Mouse (Mus musculus) CH12.LX (cell line): Measurements from ENCODE around the gene Vsig2. TPM values are rescaled to one million over a fixed set of nuclear protein-coding genes. Genes with fewer than 3 reads are reported as not detected.
A peak's percentile ranks its signal among the peaks of the same experiment; 100 is the strongest.

Source experiments
- DNase-seq: peaks from one replicate; pipeline ENCODE4 v3.0.0-alpha.2; 2013; ENCODE audit errors: extremely low read depth
- H3K27ac ChIP-seq: 2 replicates; pipeline ENCODE4 v1.5.1; 2012; ENCODE audit warnings: low read depth, mild to moderate bottlenecking, control low read depth, moderate library complexity; ENCODE audit not compliant: insufficient read depth
- H3K27me3 ChIP-seq: replicated peaks from 2 replicates; pipeline ENCODE3; 2012; ENCODE audit warnings: inconsistent platforms
- H3K36me3 ChIP-seq, 2 experiments: replicated peaks in 1 of 2; 2 replicates each; pipeline versions ENCODE3 to v1.6.1; 2012; ENCODE audit warnings: inconsistent platforms in 1 of 2, low read length in 1 of 2, mild to moderate bottlenecking in 1 of 2, mixed read lengths in 1 of 2, moderate library complexity in 1 of 2; ENCODE audit not compliant: control insufficient read depth in 1 of 2, insufficient read depth in 1 of 2
- H3K4me1 ChIP-seq, 2 experiments: 2 replicates each; pipeline ENCODE4 v1.6.1; 2012; ENCODE audit warnings: inconsistent platforms in 1 of 2, moderate library complexity in 1 of 2; ENCODE audit not compliant: insufficient read depth in 2 of 2, control insufficient read depth in 1 of 2
- H3K4me2 ChIP-seq: 2 replicates; pipeline ENCODE4 v1.6.1; 2012; ENCODE audit warnings: low read depth, mild to moderate bottlenecking, control low read depth; ENCODE audit not compliant: poor library complexity, insufficient read depth, severe bottlenecking
- H3K4me3 ChIP-seq, 3 experiments: fragments of 150-350 bp in 1 of 3; sonication (generic) in 1 of 3; replicated peaks in 1 of 3; 2 replicates each; pipeline versions ENCODE3 to v1.5.1; 2011 to 2012; ENCODE audit warnings: low read depth in 2 of 3, low read length in 2 of 3, mild to moderate bottlenecking in 2 of 3, moderate library complexity in 2 of 3, control low read depth in 1 of 3, improper control_type of control experiment in 1 of 3, inconsistent platforms in 1 of 3, mixed read lengths in 1 of 3; ENCODE audit not compliant: poor library complexity in 1 of 3
- H3K79me2 ChIP-seq: replicated peaks from 2 replicates; pipeline ENCODE4 v1.6.1; 2012; ENCODE audit warnings: mild to moderate bottlenecking, moderate library complexity; ENCODE audit not compliant: control insufficient read depth, poor library complexity, insufficient read depth, severe bottlenecking; ENCODE audit errors: extremely low read depth
- H3K9ac ChIP-seq: 2 replicates; pipeline ENCODE4 v1.6.1; 2012; ENCODE audit warnings: low read depth, mild to moderate bottlenecking, control low read depth, moderate library complexity; ENCODE audit not compliant: insufficient read depth
- H3K9me3 ChIP-seq: replicated peaks from 2 replicates; pipeline ENCODE3; 2012; ENCODE audit warnings: low read length, inconsistent platforms, mixed read lengths
- BHLHE40 ChIP-seq: IDR thresholded peaks from 2 replicates; pipeline ENCODE4 v1.6.1; 2011; ENCODE audit warnings: mild to moderate bottlenecking, low read depth, low read length, improper control_type of control experiment
- CHD2 ChIP-seq: IDR thresholded peaks from 2 replicates; pipeline ENCODE4 v1.6.1; 2011; ENCODE audit warnings: low read length, improper control_type of control experiment
- CTCF ChIP-seq, 2 experiments: IDR thresholded peaks in 1 of 2; conservative IDR thresholded peaks in 1 of 2; 2 replicates each; pipeline ENCODE4 v1.5.1; 2011 to 2012; ENCODE audit warnings: low read depth in 2 of 2, low read length in 2 of 2, improper control_type of control experiment in 1 of 2, inconsistent platforms in 1 of 2, mild to moderate bottlenecking in 1 of 2, moderate library complexity in 1 of 2
- ETS1 ChIP-seq: conservative IDR thresholded peaks from 2 replicates; pipeline ENCODE4 v1.6.1; 2012; ENCODE audit warnings: low read depth, mild to moderate bottlenecking, inconsistent platforms, low read length, improper control_type of control experiment, moderate library complexity
- MAFK ChIP-seq: IDR thresholded peaks from 2 replicates; pipeline ENCODE4 v1.6.1; 2011; ENCODE audit warnings: low read length, improper control_type of control experiment; ENCODE audit not compliant: insufficient replicate concordance
- MEF2A ChIP-seq: IDR thresholded peaks from 2 replicates; pipeline ENCODE4 v1.6.1; 2014; ENCODE audit warnings: low read depth, mild to moderate bottlenecking, inconsistent platforms, low read length, improper control_type of control experiment, borderline replicate concordance
- POLR2AphosphoS2 ChIP-seq: IDR thresholded peaks from 2 replicates; pipeline ENCODE4 v1.6.1; 2011; ENCODE audit warnings: low read depth, low read length, improper control_type of control experiment
- SIN3A ChIP-seq: IDR thresholded peaks from 2 replicates; pipeline ENCODE4 v1.6.1; 2012; ENCODE audit warnings: low read length, improper control_type of control experiment, inconsistent platforms
- TBP ChIP-seq: conservative IDR thresholded peaks from 2 replicates; pipeline ENCODE4 v1.6.1; 2011; ENCODE audit warnings: low read depth, low read length, improper control_type of control experiment
- UBTF ChIP-seq: IDR thresholded peaks from 2 replicates; pipeline ENCODE4 v1.6.1; 2012; ENCODE audit warnings: low read depth, mild to moderate bottlenecking, inconsistent platforms, low read length, improper control_type of control experiment, moderate library complexity
- USF1 ChIP-seq: IDR thresholded peaks from 2 replicates; pipeline ENCODE4 v1.6.1; 2014; ENCODE audit warnings: low read depth, mild to moderate bottlenecking, inconsistent platforms, low read length, improper control_type of control experiment
- ZKSCAN1 ChIP-seq: IDR thresholded peaks from 2 replicates; pipeline ENCODE4 v1.6.1; 2012; ENCODE audit warnings: low read depth, inconsistent platforms, low read length, improper control_type of control experiment, borderline replicate concordance
- dilution Hi-C: fragments of 300-500 bp; cut with MboI; formaldehyde crosslinking; loops from 2 replicates; pipeline ENCODE4 v1.14.3; 2020; ENCODE audit warnings: low sequenced_read_pairs; ENCODE audit not compliant: extremely low pct_unique_long_range_greater_than_20kb, extremely low pct_ligation_motif_present
- in situ Hi-C: fragments of 300-500 bp; cut with MboI; formaldehyde crosslinking; loops from 3 replicates; pipeline ENCODE4 v1.14.3; 2019; ENCODE audit warnings: low sequenced_read_pairs, low pct_ligation_motif_present, low pct_unique_long_range_greater_than_20kb, mixed read lengths
- polyA plus RNA-seq: library from polyadenylated mRNA; unstranded; fragments of >175 nt; gene quantifications from 2 replicates; pipeline ENCODE4 v1.2.1, GENCODE M21; 2012; ENCODE audit warnings: low read depth; ENCODE audit not compliant: insufficient read length
- total RNA-seq, 2 experiments: library from RNA; depleted of rRNA; stranded (reverse); fragments of 300-350 nt in 1 of 2; fragments of >200 nt in 1 of 2; gene quantifications; 2 replicates each; pipeline ENCODE4 v1.2.3; 2012 to 2014

Vsig2 gene
- total RNA-seq (2012; rRNA removed) (not detected in 2 replicates), total RNA-seq (2014; rRNA removed) (not detected in 2 replicates), polyA plus RNA-seq (not detected in 2 replicates)

DNA sequence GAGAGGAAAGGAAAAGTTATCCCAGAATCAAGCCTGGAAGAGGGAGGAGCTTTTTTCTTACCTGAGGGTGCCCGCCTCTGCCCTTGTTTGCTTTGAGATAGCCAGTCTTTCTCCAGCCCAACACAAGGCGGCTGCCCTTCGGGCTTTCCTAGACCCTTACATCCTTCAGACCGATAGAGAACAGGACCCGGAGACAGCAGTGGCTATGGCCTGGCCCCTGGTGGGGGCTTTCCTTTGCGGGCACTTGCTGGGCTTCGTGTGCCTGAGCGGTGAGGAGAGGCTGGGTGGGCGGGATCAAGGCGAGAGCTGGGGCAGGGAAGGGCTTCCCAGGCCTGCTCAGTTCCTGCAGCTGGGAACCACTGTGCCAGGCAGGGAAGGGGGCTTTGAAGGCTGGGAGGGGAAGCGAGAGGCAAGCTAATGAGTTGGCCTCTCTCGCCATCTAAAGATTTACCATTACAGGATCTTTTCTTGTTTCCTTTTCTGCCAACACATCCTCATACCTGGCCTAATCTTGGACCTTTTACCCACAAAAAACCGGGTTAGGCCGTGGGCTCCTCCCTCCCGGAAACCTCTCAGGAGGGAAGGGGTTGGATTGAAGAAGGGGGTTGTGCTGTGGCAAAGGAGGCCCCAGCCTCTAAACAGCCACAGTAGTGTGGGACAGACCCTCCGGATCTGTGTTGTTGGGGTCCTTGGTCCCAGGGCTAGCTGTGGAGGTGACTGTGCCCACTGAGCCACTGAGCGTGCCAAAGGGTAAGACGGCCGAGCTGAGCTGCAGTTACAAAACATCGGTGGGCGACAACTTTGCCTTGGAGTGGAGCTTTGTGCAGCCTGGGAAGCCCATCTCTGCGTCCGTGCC, at the start of gene Vsig2:
Gene Vsig2, plus strand, starts transcription at position 86 of the 856 bp plus-strand sequence.
- H3K9me3 ChIP-seq = no peaks in the 10 kb centered on the region
- no peaks in the 10 kb centered on the region for H3K27me3 ChIP-seq
- in situ Hi-C loops (loop anchor here (10.0 kb wide), 2 partner anchors 85 to 115 kb away; no protein-coding TSS in a partner anchor), dilution Hi-C loops (no loop called here)
- TF ChIP-seq ZKSCAN1 (no peak), MAFK (no peak), MEF2A (no peak), TBP (no peak), POLR2AphosphoS2 (no peak), CTCF (conservative IDR thresholded peaks at IDR 0.05 in 1 of 2, IDR thresholded peaks at IDR 0.05 in 1 of 2; ENCODE audit: low read depth in 2 of 2, low read length in 2 of 2) (no peak), BHLHE40 (no peak), CHD2 (no peak), ETS1 (no peak), SIN3A (no peak)
- H3K9ac ChIP-seq = no peak within 1 kb of the TSS
- no peak for DNase-seq
- H3K36me3 ChIP-seq = no peaks in the 10 kb centered on the region
- H3K4me3 ChIP-seq = no peak within 1 kb of the TSS
- H3K4me1 ChIP-seq = peaks cover 0 to 12% of the 10 kb centered on the region in 2 experiments; a peak in 2 of 4 replicates
- no peak within 1 kb of the TSS for H3K27ac ChIP-seq
- H3K4me2 ChIP-seq = no peak within 1 kb of the TSS
- H3K79me2 ChIP-seq = no peaks in the 10 kb centered on the region

DNA sequence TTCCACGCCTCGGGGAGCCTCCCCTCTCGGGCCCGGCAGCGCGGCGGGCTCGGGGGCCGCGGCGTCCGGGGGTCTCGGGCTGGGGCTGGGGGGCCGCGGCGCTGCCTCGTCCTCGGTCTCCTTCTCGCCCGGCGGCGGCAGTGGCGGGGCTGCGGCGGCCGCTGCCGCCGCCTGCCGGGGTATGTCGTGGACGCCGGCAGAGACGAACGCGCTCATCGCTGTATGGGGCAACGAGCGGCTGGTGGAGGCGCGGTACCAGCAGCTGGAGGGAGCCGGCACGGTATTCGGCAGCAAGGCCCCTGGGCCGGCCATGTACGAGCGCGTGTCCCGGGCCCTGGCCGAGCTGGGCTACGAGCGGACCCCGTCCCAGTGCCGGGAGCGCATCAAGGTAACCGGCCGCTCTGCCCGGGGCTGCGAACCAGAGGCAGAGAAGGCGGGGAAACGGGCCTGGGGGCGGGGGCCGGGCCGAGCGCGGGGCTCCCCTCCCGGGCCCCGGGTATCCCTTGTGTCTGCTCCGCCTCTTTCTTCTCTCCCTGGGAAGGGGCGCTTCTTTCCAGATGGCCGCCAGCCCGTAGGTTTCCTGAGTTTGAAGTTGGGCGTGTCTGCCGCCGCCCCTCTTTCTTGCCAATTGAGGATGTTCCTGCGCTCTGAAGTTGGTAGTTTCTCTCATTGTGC, 49.5 kb upstream of the Vsig2 start:
- Histone ChIP-seq H3K79me2 (peaks cover 10% of the 10 kb centered on the region; the same call in 1 of the 2 replicates), H3K27ac (peak overlapping the region; percentile 90; the same call in 1 of the 2 replicates), H3K4me3 (peak overlapping the region; percentile 67 to 92 (median 84)), H3K9ac (peak overlapping the region; percentile 90), H3K9me3 (no peaks in the 10 kb centered on the region)
- in situ Hi-C loops = no loop called here
- TF ChIP-seq UBTF (0 out of 2 replicates have a peak, but pooled peaks have one; percentile 55), USF1 (no peak)
- TF ChIP-seq, all 38 proteins: peak for 1
- no peaks in the 10 kb centered on the region for H3K27me3 ChIP-seq
- H3K36me3 ChIP-seq = peaks cover 0 to 10% of the 10 kb centered on the region in 2 experiments
- peaks cover 2 to 14% of the 10 kb centered on the region in 2 experiments; a peak in 2 of 4 replicates for H3K4me1 ChIP-seq
- dilution Hi-C loops = no loop called here
- H3K4me2 ChIP-seq = peak overlapping the region; percentile 89
- DNase-seq = peak; percentile 43
